Mouse (Mus musculus): ENCODE measurements around the gene Gpn2. TPM values are rescaled to one million over a fixed set of nuclear protein-coding genes. Genes with fewer than 3 reads are reported as not detected.
A peak's percentile ranks its signal among the peaks of the same experiment; 100 is the strongest.

Gene Gpn2
- total RNA-seq, 1 experiment from 2014 or later: 12.7 TPM

DNA sequence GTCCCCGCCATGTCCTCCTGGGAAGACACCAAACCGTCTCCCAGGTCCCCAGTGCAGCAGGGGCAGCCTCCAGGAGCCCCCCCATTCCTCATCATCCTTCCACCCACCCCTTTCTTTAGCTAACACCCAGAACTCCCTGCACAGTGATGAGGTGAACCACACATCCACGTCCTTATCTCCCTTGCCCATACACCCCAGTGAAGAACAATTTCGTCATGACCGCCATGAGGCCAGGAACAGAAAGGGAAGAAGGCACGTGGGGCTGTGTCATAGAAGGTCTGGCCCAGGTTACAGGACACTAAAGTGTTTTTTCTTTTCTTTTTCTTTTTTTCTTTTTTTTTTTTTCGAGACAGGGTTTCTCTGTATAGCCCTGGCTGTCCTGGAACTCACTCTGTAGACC is 40.7 kb downstream of the Gpn2 start:
- DNase-seq: no peak

DNA sequence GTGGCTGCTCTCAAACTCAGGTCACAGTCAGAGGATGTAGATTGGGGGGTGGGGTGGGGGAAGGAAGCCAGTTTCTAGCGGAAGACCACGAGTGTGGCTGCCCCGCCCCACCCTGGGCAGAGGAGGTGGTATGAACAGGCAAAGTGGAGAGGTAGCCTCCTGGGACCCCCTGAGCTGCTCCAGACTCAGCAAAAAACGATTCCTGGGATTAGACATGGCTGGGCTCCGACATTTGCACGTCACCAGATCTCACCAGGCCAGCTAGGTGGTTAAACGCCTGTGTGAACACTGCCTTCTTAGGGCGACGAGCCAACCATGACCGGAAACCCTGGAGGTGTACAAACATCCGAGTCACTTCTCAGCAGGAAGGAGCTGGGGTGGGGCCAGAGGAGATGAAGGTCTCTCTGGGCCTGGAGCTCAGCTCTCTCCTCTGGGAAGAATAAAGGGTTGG is 41.5 kb downstream of the Gpn2 start:
- peak; percentile 71 for DNase-seq

DNA sequence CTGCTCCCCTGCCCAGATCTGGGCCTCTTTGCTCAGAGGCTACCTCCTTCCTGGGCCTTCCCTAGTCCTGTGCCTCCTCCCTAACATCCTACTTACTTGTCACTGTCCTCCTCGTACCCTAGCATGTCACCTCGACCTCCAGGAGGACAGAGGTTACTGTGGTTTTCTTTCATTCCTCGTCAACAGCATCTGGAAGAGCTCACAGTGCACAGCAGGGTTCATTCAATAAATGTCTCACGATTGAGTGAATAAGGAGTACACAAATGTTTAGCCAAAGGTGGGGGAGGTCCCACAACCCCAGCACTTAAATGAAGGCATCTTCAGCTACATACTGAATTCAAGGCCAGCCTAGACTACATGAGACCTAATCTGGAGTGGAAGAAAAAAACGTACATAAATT is 42.1 kb downstream of the Gpn2 start:
- no peak for DNase-seq

DNA sequence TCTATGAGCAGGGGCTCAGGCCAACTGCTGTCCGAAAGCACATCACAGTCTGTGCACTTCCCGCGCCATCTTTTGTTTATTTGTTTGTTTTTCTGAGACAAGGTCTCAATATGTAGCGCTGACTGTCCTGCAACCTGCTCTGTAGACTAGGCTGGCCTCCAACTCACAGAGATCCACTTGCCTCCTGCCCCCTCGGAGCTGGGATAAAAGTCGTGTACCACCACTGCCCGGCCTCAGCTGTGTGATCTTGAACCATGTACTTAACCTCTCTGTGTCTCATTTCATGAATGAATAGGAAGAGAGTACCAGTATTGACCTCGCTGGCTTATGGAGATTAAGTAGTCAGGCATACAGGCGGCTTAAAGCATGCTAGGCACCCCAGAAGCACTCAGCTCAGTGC is 42.5 kb downstream of the Gpn2 start:
- DNase-seq: no peak

DNA sequence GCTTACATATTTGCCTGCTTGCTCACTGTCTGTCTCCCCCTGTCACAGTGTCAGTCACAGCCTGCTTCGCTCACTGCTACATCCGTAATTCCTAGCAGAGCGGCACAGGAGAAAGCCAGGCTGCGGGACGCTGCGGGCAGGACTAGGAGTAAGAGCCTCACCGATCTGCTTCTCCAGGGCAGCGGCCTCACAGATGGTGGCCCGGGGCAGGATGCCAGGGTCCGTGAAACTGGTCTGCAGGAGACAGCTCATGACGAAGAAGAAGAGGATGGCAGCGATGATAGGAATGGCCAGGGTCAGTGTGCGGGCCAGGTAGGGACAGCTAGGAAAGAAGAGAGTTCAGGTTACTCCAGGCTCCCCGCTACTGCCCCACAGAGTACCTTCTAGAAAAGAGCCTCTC is 42.9 kb downstream of the Gpn2 start:
- DNase-seq: no peak

DNA sequence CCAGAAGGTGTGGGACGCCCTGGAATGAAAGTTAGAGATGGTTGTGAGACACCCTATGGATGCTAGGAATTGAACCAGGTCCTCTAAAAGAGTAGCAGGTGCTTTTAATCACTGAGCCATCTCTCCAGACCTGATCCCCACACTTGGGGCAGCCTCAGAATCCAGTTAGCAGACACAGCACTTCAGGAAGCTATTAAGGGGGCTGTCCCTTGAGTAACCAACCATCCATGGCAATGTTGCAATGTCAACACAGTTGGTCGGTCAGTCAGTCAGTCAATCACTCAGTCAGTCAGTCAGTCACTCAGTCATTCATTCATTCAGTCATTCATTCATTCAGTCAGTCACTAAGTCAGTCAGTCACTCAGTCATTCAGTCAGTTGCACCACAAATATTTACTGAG is 44.4 kb downstream of the Gpn2 start:
- no peak for DNase-seq

DNA sequence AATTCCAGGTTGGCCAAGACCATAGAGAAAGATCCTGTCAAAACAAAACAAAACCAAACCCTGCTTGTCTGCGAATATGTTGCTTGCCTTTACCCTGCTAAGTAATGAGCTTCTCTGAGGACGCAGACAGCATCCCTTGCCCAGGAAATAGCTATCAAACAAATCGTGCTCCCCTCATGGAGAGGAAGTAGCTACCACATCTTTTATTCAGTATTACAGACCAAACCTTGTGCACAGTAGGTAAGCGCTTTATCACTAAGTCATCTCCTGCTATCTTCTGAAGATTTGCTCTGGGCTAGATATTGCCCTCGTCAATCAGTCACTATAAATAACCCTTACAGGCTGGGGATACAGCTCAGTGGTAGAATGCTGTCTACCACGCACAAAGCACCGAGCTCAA is 45.0 kb downstream of the Gpn2 start:
- no peak for DNase-seq

DNA sequence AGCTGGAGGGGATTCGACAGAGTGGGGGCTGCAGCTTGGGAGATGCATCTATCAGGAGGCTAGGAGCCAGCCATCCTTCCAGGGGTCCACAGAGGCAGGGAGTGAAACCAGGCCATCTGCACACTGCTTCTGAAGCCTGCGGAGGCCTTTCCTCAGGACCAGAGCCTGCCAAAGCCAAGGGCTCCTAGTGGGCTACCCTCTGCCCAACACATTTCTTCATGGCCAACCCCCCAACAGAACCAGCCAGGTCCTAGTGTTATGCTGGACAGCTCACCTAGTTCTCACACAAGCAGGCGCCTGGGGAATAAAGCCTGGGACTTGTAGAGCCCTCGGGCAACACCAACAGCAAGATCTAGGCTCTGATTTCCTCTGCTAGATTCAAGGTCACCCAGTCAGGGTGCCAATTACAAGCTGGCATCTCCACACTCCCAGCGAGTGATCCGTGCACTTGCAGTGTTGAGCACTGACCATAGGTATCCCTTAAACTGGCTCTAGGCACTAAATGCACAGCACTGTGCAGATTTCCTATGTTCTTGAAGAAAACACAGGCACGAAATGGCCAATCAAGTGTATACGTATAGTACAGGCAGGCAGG is 46.3 kb downstream of the Gpn2 start:
- DNase-seq: no peak

DNA sequence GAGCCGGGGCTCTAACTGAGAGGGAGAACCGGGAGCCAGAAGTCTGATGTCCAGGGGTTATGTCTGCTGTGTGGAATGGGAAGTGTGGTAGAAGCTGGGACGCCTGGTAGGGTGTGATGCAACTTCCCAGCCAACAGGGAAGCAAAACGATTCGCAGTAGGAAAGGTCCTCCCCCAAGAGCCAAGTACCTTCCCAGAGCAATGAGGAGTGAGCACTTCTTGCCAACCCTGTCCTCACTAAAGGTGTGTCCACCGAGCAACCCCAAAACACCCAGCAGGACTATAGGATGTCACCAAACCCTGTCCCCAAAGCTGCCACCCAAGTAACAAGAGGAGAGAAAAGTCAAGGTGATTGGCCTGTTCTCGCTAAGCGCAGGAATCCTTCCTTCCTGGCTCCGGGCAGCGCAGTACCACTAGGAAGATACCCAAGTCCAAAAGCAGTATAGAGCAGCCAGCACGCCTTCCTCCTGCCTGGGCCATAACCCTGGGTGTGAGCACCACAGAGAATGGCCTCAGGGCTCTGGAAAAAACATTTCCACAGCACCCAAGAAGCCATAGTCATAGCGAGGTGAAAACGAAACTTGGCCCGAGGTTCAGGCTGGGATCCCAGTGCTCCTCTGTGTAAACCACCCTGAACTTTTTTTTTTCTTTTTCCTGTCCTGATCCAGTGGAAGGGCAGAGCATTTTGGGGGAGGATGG is 47.1 kb downstream of the Gpn2 start:
- DNase-seq: peak; percentile 38

DNA sequence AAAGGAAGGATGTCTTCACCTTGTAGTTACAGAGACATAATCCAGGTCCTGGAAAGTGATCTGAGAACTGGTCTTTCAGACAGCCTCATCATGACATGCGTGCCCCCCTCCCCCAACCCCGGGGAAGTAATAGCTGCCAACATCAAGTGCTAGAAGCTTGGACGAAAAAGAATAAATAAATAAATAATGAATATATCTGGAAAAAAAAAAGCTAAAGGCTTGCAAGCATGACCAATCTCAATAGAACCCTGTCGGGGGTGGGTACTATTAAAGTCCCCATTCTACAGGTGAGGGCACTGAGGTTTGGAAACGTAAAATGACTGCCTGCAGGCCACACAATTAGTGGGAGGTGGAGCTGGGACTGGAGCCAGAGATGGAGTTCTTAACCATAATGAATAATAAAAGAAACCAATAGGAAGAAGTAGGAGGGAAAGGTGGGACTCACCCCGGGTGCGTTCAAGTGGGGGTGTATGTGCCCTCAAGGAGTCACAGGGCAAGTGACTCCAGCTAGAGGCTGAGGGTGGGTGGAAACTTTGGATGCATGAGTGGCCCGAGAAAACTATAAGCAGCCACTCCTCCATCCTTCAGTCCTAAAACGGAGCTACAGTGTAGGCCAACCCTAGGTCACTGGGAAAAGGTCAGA is 47.7 kb downstream of the Gpn2 start:
- no peak for DNase-seq

DNA sequence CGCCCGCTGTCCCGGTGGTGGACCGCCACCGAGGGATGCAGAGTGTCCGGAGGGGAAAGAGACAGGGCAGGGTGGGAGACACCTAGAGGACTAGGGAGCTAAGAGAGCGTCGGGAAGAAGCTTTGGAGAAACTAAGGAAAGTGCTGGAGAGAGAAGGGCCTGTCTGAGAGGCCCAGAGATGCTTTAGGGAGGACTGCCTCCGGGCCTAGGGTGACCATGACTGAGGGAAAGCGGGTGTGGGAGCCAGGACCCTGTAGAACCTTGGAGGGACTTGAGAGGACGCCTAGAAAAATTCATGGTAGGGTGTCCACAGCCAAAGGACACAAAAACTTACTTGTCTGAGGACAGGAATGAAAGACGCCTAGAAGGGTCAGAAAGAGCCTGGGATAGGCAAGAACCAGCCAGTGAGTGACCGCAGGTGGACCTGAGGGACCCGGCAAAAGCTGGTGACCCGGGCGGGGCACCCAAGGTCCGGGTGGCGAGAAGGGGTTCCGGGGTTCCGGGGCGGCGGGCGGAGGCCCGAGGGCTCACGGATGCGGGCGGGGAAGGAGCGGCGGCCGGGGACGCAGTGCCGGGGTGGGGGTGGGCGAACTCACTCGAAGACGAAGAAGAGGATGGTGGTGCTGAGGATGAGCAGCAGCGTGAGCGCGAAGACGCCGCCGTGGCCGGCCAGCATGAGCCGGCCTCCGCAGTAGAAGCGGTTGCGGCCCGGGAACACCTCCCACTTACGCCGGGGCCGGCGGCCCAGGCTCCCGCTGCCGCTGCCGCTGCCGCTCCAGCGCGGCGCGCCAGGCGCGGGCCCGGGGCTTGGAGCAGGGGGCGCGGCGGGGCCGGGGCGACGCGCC is 48.5 kb downstream of the Gpn2 start:
- peak; percentile 25 for DNase-seq

DNA sequence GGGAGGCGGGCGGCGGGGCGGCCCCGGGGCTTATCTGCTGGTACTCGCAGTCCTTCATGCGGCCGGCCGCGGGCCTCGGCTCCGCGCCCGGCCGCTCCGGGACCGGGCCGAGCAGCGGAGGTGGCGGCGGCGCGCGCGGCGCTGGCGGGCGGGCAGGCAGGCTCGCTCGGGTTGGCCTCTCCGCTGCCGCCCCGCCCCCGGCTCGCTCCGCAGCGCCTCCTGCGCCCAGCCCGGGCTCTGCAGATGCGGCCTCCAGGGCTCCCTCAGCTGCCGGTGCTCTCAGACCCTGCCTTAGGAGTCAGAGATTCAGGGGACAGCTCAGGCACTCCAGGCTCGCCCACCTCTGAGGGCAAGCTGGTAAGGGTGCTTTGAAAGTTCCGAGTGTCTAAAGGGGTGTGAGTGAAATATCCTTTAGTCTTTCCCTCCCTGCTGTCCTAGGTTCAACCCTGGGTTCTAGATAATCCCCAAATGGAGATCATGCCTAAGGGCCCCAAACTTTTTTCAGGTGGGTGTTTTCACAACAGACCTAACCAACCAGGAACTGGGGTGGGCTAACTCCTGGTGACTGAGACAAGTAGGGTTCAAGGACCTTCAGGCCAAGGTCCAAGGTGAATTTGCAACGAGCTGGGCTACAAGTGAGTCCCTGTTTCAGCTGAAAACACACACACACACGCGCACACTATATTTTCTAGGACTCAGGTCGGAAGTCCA is 49.3 kb downstream of the Gpn2 start:
- DNase-seq: peak; percentile 94

DNA sequence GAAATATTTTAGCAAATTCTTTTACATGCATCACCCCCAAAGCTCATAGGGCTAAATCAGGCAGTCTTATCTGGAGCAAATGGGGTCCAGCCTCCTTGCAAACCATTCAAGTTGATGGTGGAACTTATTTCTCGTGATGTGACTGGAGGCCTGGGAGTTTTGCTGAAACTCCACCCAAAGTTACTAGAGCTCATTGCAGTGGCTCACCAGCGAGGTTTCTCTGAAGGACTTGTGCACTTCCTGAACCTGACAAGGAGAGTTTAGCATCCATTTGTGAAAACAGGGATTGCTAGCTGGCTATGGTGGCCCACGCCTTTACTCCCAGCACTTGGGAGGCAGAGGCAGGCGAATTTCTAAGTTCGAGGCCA is 49.9 kb downstream of the Gpn2 start:
- no peak for DNase-seq

Small RNA genes within 50 kb of the gene (microRNA-seq; reads per million reads assigned to microRNA genes)
- gene Gm23158: 0 reads per million in 2 experiments

Other genes starting within 250 kb of the Gpn2 start
- 53.3 and 55.1 TPM in 2 replicates for gene Wdtc1, start 230.9 kb upstream of the Gpn2 start, total RNA-seq (2021)
- gene Slc9a1, start 214.7 kb upstream of the Gpn2 start, total RNA-seq (2021): 46.4 and 49.9 TPM in 2 replicates
- 0.67 and 2.0 TPM in 2 replicates for gene Tent5b, start 104.2 kb upstream of the Gpn2 start, total RNA-seq (2021)
- gene Trnp1, start 85.8 kb upstream of the Gpn2 start, total RNA-seq (2021): 4.0 and 8.6 TPM in 2 replicates
- 1.8 and 2.0 TPM in 2 replicates for gene Kdf1, start 65.4 kb upstream of the Gpn2 start, total RNA-seq (2021)
- gene Nudc, start 38.4 kb upstream of the Gpn2 start, total RNA-seq (2021): 159 and 160 TPM in 2 replicates
- gene Nr0b2, start 31.0 kb upstream of the Gpn2 start, total RNA-seq (2021): 32.6 and 34.2 TPM in 2 replicates
- 8.1 and 8.2 TPM in 2 replicates for gene Gpatch3, start 9.6 kb upstream of the Gpn2 start, total RNA-seq (2021)
- gene Sfn, start 17.8 kb downstream of the Gpn2 start, total RNA-seq (2021): 1.7 and 4.2 TPM in 2 replicates
- gene Zdhhc18, start 65.8 kb downstream of the Gpn2 start, total RNA-seq (2021): 16.9 and 29.9 TPM in 2 replicates
- 13.9 and 17.2 TPM in 2 replicates for gene Pigv, start 88.3 kb downstream of the Gpn2 start, total RNA-seq (2021)
- 58.6 and 69.0 TPM in 2 replicates for gene Arid1a, start 172.4 kb downstream of the Gpn2 start, total RNA-seq (2021)

Measured in adrenal gland, postnatal 14 days (tissue).